Mouse (Mus musculus): ENCODE measurements around the gene Zfand2a. TPM values are rescaled to one million over a fixed set of nuclear protein-coding genes. Genes with fewer than 3 reads are reported as not detected.

The Zfand2a gene
- 12.4 and 15.0 TPM in 2 replicates for polyA plus RNA-seq (2015; fragmentation: Nextera tagmentation; extraction: Ambion mirVana)

GRCm38 (mm10) chr5:139484185-139484814 lies at the start of gene Zfand2a:
TSS of gene Zfand2a (minus strand) at chr5:139484549.

DNA sequence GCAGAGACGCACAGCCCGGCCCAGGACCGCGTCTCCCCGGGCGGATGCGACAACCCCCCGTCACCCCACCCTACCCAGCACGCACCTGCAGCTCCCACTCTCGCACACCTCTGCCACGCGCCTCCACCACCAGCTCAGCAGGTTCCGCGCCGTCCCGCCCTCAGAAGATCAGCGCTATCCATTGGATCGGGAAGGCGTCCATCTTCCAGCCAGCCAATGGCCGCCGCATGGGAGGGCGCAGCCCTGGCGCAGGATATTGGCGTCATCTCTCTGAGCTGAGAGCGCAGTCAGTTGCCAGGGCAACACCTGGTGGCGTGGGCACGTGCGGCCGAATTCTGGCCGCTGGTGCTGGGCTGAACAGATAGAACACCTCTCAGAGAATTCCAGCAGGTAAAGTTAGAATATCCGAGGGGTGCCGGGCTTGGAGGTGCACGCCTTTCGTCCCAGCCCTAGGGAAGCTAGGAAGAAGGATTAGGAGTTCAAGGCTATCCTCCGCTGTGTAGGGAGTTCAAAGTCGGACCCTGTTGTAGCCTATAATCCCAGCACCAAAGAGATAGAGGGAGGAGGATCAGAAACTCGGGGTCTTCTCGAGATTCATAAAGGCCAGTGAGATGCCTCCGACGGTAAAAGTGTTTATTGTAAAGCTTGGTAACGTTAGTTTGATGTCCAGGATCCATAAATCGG lies 23.8 kb downstream of the Zfand2a start, which contains the start of gene 3110082I17Rik:
TSS of gene 3110082I17Rik (minus strand) at position 144 of the 684 bp plus-strand sequence.

DNA sequence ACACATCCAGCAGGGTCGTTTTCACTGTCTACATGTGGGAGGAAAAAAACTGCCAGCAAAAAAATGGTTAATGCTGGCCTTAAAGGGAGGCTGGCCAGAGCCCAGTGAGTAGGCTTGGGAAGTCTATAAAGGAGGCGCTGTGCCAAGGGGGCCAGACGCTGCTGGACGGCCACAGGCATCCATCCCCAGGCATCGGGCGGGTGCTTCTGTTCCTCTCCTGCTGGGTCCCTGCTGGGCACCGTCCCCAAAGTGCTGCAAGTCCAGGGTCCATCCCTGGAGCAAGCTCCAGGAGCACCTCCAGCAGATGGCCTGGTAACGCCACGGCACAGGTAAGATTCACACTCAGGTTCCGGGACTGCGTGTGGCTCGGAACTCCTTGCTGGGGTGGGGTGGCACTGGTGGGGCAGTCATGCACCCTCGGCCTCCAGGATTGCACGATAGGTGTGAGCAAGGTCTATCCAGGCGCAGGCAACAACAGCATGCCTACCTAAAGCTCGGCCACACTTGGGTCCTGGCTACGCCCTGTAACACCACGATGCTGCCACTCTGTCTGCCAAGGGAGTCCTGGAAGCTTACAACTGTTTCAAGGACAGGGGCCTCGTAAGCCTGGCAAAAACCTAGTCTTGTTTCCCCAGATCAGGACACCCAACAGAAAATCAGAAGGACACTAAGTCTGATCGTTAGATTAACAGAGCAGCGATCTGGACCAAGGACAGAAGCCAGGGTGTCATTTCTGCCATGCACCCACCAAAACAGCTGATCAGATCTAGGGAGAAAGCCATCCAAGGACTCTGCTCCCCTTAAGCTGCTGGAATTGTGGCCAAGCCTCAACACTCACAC lies 61.1 kb downstream of the Zfand2a start, which contains the start of gene Gper1:
TSS of gene Gper1 (plus strand) at position 126 of the 840 bp plus-strand sequence.

Other genes starting within 250 kb of the Zfand2a start
- gene Get4, start 232.2 kb downstream of the Zfand2a start, polyA plus RNA-seq (2015; fragmentation: Nextera tagmentation; extraction: Ambion mirVana), result 155 and 239 TPM in 2 replicates
- gene Adap1, start 158.9 kb downstream of the Zfand2a start, polyA plus RNA-seq (2015; fragmentation: Nextera tagmentation; extraction: Ambion mirVana), result 5.5 and 14.4 TPM in 2 replicates
- gene Cox19, start 133.1 kb downstream of the Zfand2a start, polyA plus RNA-seq (2015; fragmentation: Nextera tagmentation; extraction: Ambion mirVana), result 89.1 and 92.3 TPM in 2 replicates
- not detected in 2 replicates for gene Cyp2w1, start 131.9 kb downstream of the Zfand2a start, polyA plus RNA-seq (2015; fragmentation: Nextera tagmentation; extraction: Ambion mirVana)
- gene Gpr146, start 106.9 kb downstream of the Zfand2a start, polyA plus RNA-seq (2015; fragmentation: Nextera tagmentation; extraction: Ambion mirVana), result 4.8 and 6.4 TPM in 2 replicates
- gene C130050O18Rik, start 79.3 kb downstream of the Zfand2a start, polyA plus RNA-seq (2015; fragmentation: Nextera tagmentation; extraction: Ambion mirVana), result 0.32 and 0.47 TPM in 2 replicates
- gene Gper1, start 61.4 kb downstream of the Zfand2a start, polyA plus RNA-seq (2015; fragmentation: Nextera tagmentation; extraction: Ambion mirVana), result 3.7 and 7.0 TPM in 2 replicates
- 17.6 and 19.6 TPM in 2 replicates for gene 3110082I17Rik, start 24.0 kb downstream of the Zfand2a start, polyA plus RNA-seq (2015; fragmentation: Nextera tagmentation; extraction: Ambion mirVana)
- gene Uncx, start 58.9 kb upstream of the Zfand2a start, polyA plus RNA-seq (2015; fragmentation: Nextera tagmentation; extraction: Ambion mirVana), result 0.30 and 11.3 TPM in 2 replicates

All from adrenal gland, postnatal 0 days (tissue).